Mouse (Mus musculus) C2C12 (cell line): ENCODE data around the gene Ehd1. TPM values are rescaled to one million over a fixed set of nuclear protein-coding genes. Genes with fewer than 3 reads are reported as not detected.

ENCODE experiments used
- H3K27me3 ChIP-seq: one replicate; pipeline ENCODE4 v1.6.1; 2011; ENCODE audit not compliant: control insufficient read depth, insufficient read depth, insufficient read length
- H3K36me3 ChIP-seq: one replicate; pipeline ENCODE4 v1.6.1; 2011; ENCODE audit not compliant: control insufficient read depth, insufficient read depth
- H3K4me3 ChIP-seq: one replicate; pipeline ENCODE4 v1.5.1; 2011; ENCODE audit warnings: mild to moderate bottlenecking, control low read depth; ENCODE audit not compliant: poor library complexity, insufficient read depth, severe bottlenecking
- H3K79me2 ChIP-seq: one replicate; pipeline ENCODE4 v1.6.1; 2011; ENCODE audit not compliant: control insufficient read depth, insufficient read depth
- H3K79me3 ChIP-seq: one replicate; pipeline ENCODE4 v1.6.1; 2011; ENCODE audit warnings: low read depth, control low read depth
- H3ac ChIP-seq: one replicate; pipeline ENCODE3; 2011; ENCODE audit warnings: low read depth; ENCODE audit not compliant: control insufficient read depth, insufficient read length
- CEBPB ChIP-seq: IDR thresholded peaks from one replicate; pipeline ENCODE4 v1.6.1; 2011; ENCODE audit warnings: low read depth, mild to moderate bottlenecking, control low read depth, moderate library complexity
- CTCF ChIP-seq: IDR thresholded peaks from one replicate; pipeline ENCODE4 v1.5.1; 2011; ENCODE audit not compliant: control insufficient read depth, insufficient read depth, insufficient read length
- FOSL1 ChIP-seq: IDR thresholded peaks from one replicate; pipeline ENCODE4 v1.8.0; 2011; ENCODE audit warnings: mild to moderate bottlenecking, low read length; ENCODE audit not compliant: poor library complexity, insufficient read depth, severe bottlenecking
- MAX ChIP-seq: IDR thresholded peaks from one replicate; pipeline ENCODE4 v1.6.1; 2011; ENCODE audit warnings: mild to moderate bottlenecking, control low read depth
- MYOD1 ChIP-seq: IDR thresholded peaks from one replicate; pipeline ENCODE4 v1.6.1; 2011; ENCODE audit warnings: low read depth; ENCODE audit not compliant: control insufficient read depth, insufficient read length
- MYOG ChIP-seq: IDR thresholded peaks from one replicate; pipeline ENCODE4 v1.6.1; 2011; ENCODE audit not compliant: control insufficient read depth, insufficient read length; ENCODE audit errors: extremely low read depth
- USF1 ChIP-seq: IDR thresholded peaks from one replicate; pipeline ENCODE4 v1.6.1; 2011; ENCODE audit warnings: low read depth, mild to moderate bottlenecking, control low read depth, moderate library complexity
- polyA plus RNA-seq: library from polyadenylated mRNA; unstranded; fragments of >200 nt; fragmentation: generic; extraction: Trizol; gene quantifications from one replicate; pipeline ENCODE4 v1.2.1, GENCODE M21; 2012; ENCODE audit warnings: missing spikeins

Gene Ehd1
- polyA plus RNA-seq, 1 experiment: 219 TPM

DNA sequence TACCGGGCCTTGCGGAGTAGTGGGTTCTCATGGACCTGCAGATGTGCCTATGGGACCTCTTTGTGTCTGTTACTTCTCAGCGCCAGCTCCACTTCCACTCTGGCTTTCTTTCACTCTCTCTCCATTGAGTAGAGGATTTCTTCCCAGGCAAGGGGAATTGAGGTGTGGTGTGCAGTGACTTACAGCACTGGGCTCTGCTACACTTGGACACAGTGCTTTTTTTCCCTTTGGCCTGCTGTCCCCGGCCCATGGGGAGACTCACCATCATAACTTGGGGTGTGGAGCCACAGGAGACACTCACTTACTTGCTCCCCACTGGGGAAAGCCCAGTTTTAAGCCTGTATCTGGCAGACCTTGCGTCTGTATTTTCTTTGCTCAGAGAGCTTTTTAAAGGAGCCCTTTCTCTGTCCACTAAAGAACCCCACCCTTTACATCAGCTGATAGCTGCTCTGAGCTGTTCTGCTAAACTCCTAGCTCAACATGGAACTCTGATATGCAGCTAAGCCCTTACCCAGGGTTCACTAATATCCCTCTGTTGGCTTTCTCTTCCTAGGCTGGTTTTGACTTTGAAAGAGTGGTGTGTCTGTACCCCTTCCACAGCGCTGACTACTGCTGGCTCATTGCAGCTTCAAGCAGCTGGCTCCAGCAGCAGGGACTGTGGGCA lies 3.1 kb downstream of the Ehd1 start:
- Histone ChIP-seq H3K79me2 (peaks cover 85% of the 10 kb centered on the region), H3ac (no peak overlapping the region), H3K36me3 (peaks cover 56% of the 10 kb centered on the region), H3K27me3 (no peaks in the 10 kb centered on the region), H3K4me3 (no peak overlapping the region), H3K79me3 (peaks cover 64% of the 10 kb centered on the region)
- TF ChIP-seq USF1 (no peak), MAX (no peak), MYOG (no peak), CEBPB (no peak), CTCF (no peak), FOSL1 (no peak), MYOD1 (no peak)

DNA sequence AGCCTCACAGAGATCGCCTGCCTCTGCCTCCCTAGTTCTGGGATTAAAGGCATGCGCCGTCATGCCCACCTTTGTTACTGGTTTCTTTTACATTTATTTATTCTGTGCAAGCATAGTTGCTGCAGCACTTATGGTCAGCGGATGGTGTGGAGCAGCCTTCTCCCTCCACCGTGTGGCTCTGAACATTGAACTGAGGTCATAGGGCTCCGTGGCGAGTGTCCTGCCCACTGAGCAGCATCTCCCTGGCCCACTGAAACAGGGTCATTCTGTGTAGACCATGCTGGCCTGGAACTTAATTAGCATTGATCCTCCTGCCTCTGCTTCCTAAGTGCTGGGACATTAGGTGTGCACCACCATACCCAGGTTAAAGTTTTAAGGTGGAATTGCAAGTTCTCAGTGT lies 4.0 kb downstream of the Ehd1 start:
- TF ChIP-seq MAX (no peak), USF1 (no peak), MYOD1 (no peak), CTCF (no peak), CEBPB (no peak), FOSL1 (no peak), MYOG (no peak)
- Histone ChIP-seq H3K4me3 (no peak overlapping the region), H3K36me3 (peaks cover 65% of the 10 kb centered on the region), H3K27me3 (no peaks in the 10 kb centered on the region), H3K79me2 (peaks cover 94% of the 10 kb centered on the region), H3ac (no peak overlapping the region), H3K79me3 (peaks cover 70% of the 10 kb centered on the region)

GRCm38 (mm10) chr19:6281122-6282020 lies 4.8 kb downstream of the Ehd1 start:
- Histone ChIP-seq H3K4me3 (no peak overlapping the region), H3K79me3 (peaks cover 77% of the 10 kb centered on the region), H3K36me3 (peaks cover 73% of the 10 kb centered on the region), H3K27me3 (no peaks in the 10 kb centered on the region), H3ac (no peak overlapping the region), H3K79me2 (peaks cover 95% of the 10 kb centered on the region)
- TF ChIP-seq MYOG (no peak), CTCF (no peak), USF1 (no peak), CEBPB (no peak), MYOD1 (no peak), FOSL1 (no peak), MAX (no peak)

GRCm38 (mm10) chr19:6283001-6283400 lies 6.5 kb downstream of the Ehd1 start:
- no peak for TF ChIP-seq USF1
- no peak for TF ChIP-seq CTCF
- no peak for TF ChIP-seq MYOD1
- TF ChIP-seq CEBPB: no peak
- TF ChIP-seq FOSL1: no peak
- no peak for TF ChIP-seq MAX
- no peak for TF ChIP-seq MYOG
- H3K4me3 ChIP-seq: no peak overlapping the region
- H3ac ChIP-seq: no peak overlapping the region
- peaks cover 99% of the 10 kb centered on the region for H3K79me2 ChIP-seq
- peaks cover 79% of the 10 kb centered on the region for H3K79me3 ChIP-seq
- H3K36me3 ChIP-seq: peaks cover 89% of the 10 kb centered on the region
- no peaks in the 10 kb centered on the region for H3K27me3 ChIP-seq

DNA sequence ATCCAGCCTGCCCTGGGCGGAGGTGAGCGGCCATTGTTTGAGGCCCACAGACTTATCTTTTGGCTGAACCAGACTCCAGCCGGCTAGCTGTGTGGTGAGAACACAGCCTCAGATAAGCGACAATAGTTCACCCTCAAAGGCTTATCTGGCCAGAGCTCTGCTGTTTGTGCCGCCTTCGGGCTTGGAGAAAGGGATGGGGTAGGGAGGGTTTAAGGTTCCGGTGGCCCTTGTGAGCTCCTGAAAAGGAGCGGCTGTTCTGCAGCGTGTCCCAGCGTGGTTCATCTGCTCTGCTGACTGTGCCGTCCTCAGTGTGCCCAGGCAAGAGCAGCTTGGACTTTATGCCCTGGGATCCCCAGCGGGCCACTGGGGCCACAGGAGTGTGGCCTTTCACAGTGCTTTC lies 8.0 kb downstream of the Ehd1 start:
- TF ChIP-seq CEBPB: no peak
- no peaks in the 10 kb centered on the region for H3K27me3 ChIP-seq
- H3K79me3 ChIP-seq: peaks cover 77% of the 10 kb centered on the region
- no peak overlapping the region for H3ac ChIP-seq
- H3K79me2 ChIP-seq: peaks cover 100% of the 10 kb centered on the region
- no peak overlapping the region for H3K4me3 ChIP-seq
- H3K36me3 ChIP-seq: peaks cover 89% of the 10 kb centered on the region

DNA sequence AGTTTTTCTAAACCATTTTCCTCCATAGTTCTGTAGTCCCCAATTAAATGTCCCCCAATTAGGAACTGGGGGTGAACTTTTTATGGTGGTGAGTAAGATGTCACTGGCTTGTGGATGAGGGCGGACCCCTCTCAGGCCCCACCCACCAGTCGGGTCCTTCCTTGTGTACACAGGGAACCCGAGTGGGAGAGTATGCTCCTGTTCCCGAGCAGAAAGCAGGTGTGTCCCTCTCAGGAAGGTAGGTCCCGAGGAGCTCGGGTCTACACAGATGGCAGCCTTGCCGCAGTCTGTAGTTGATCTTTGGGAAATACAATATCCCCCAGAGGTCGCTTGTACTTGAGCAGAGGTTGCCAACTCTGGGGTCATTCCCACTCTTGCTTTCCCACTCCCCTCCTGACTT lies 8.7 kb downstream of the Ehd1 start:
- Histone ChIP-seq H3K79me2 (peaks cover 100% of the 10 kb centered on the region), H3K79me3 (peaks cover 77% of the 10 kb centered on the region), H3ac (no peak overlapping the region), H3K4me3 (no peak overlapping the region), H3K36me3 (peaks cover 89% of the 10 kb centered on the region), H3K27me3 (no peaks in the 10 kb centered on the region)
- no peak for TF ChIP-seq CEBPB
- no peak for TF ChIP-seq CTCF
- TF ChIP-seq MAX: no peak
- no peak for TF ChIP-seq MYOD1
- no peak for TF ChIP-seq USF1
- no peak for TF ChIP-seq FOSL1
- TF ChIP-seq MYOG: no peak
